Mouse (Mus musculus) liver, embryonic 16.5 days (tissue): ENCODE results near the gene Sgpp2. TPM values are rescaled to one million over a fixed set of nuclear protein-coding genes. Genes with fewer than 3 reads are reported as not detected.

Experiments
- ATAC-seq: fragments of 200-750 bp; cut with Nextera tagmentation; 2 replicates; pipeline ENCODE4 v1.8.0; 2017; ENCODE audit warnings: low read depth, mild to moderate bottlenecking, moderate number of reproducible peaks, moderate library complexity
- H3K27ac ChIP-seq: fragments of 300-500 bp; sonication (generic); 2 replicates; pipeline ENCODE4 v1.5.1; 2014; ENCODE audit warnings: mild to moderate bottlenecking, low read length
- H3K27me3 ChIP-seq: fragments of 300-500 bp; sonication (generic); 2 replicates; pipeline ENCODE4 v1.6.1; 2014; ENCODE audit warnings: low read depth, low read length, mixed read lengths; ENCODE audit not compliant: control insufficient read depth, insufficient read depth
- H3K36me3 ChIP-seq: fragments of 300-500 bp; sonication (generic); 2 replicates; pipeline ENCODE4 v1.6.1; 2014; ENCODE audit warnings: mild to moderate bottlenecking; ENCODE audit not compliant: control insufficient read depth, insufficient read depth
- H3K4me1 ChIP-seq: fragments of 300-500 bp; sonication (generic); 2 replicates; pipeline ENCODE4 v1.6.1; 2014; ENCODE audit warnings: low read depth, low read length, mixed read lengths; ENCODE audit not compliant: control insufficient read depth
- H3K4me2 ChIP-seq: fragments of 300-500 bp; sonication (generic); 2 replicates; pipeline ENCODE4 v1.6.1; 2014; ENCODE audit warnings: low read depth, low read length, mixed read lengths
- H3K4me3 ChIP-seq: fragments of 300-500 bp; sonication (generic); 2 replicates; pipeline ENCODE4 v1.5.1; 2014; ENCODE audit warnings: low read depth, mild to moderate bottlenecking, low read length
- H3K9ac ChIP-seq: fragments of 300-500 bp; sonication (generic); 2 replicates; pipeline ENCODE4 v1.6.1; 2014; ENCODE audit warnings: low read depth, low read length
- H3K9me3 ChIP-seq: fragments of 300-500 bp; sonication (generic); replicated peaks from 2 replicates; pipeline ENCODE4 v1.6.1; 2016; ENCODE audit warnings: low read length; ENCODE audit not compliant: control insufficient read depth
- WGBS: fragments of 180-500 bp; shearing (Covaris S2); extraction: QIAGEN DNeasy Blood & Tissue Kit; methylation state at CpG from one replicate; pipeline ENCODE4 v1.1.7; 2014; ENCODE audit not compliant: insufficient replicate concordance; 5-methylcytosine and 5-hydroxymethylcytosine counted together
- polyA plus RNA-seq: library from polyadenylated mRNA; unstranded; fragments of >200 nt; fragmentation: Nextera tagmentation; extraction: Ambion mirVana; gene quantifications from 2 replicates; pipeline ENCODE4 v1.2.1, GENCODE M21; 2015

Gene Sgpp2
- polyA plus RNA-seq, 1 experiment from 2014 or later, result 0.35 TPM

DNA sequence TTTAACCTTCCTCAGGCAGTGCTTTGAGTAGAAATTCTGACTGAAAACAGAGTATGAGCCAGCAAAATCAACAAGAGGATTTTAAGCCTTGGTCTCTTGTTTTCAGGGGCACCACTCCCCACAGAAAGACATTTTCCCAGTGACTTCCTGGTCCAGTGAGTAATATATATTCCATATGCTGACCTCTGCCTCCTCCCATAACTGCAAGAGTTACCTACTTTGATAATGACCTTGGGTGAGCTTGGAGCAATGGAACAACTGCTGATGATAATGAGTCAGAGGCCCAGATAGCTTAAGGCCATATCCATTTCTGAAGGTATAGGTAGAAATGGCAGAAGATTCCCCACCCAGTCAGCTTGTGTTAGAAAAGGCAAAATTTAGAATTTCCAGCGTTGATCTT, 43.1 kb downstream of the Sgpp2 start:
- Histone ChIP-seq H3K9ac (no peak overlapping the region), H3K4me2 (no peak overlapping the region), H3K27ac (no peak overlapping the region), H3K4me1 (no peaks in the 10 kb centered on the region), H3K4me3 (no peak overlapping the region), H3K27me3 (no peaks in the 10 kb centered on the region), H3K9me3 (no peaks in the 10 kb centered on the region), H3K36me3 (no peaks in the 10 kb centered on the region)
- WGBS, result 43% methylated on average over 1 of the region's 1 CpGs
- ATAC-seq, result no peak

GRCm38 (mm10) chr1:78355123-78355522, 45.0 kb downstream of the Sgpp2 start:
- no peaks in the 10 kb centered on the region for H3K27me3 ChIP-seq
- no peaks in the 10 kb centered on the region for H3K36me3 ChIP-seq
- no peak for ATAC-seq
- no peaks in the 10 kb centered on the region for H3K4me1 ChIP-seq
- H3K9me3 ChIP-seq, result no peaks in the 10 kb centered on the region
- no peak overlapping the region for H3K4me2 ChIP-seq
- no peak overlapping the region for H3K4me3 ChIP-seq
- 45% methylated on average over 4 of the region's 4 CpGs for WGBS
- H3K9ac ChIP-seq, result no peak overlapping the region
- H3K27ac ChIP-seq, result no peak overlapping the region

- WGBS, result 60% methylated on average over 4 of the region's 4 CpGs
- H3K4me2 ChIP-seq, result no peak overlapping the region
- H3K4me3 ChIP-seq, result no peak overlapping the region
- no peaks in the 10 kb centered on the region for H3K36me3 ChIP-seq
- H3K4me1 ChIP-seq, result no peaks in the 10 kb centered on the region
- no peak overlapping the region for H3K9ac ChIP-seq
- H3K9me3 ChIP-seq, result no peaks in the 10 kb centered on the region
- H3K27me3 ChIP-seq, result no peaks in the 10 kb centered on the region
- no peak overlapping the region for H3K27ac ChIP-seq
- no peak for ATAC-seq
Observed at GRCm38 (mm10) chr1:78357415-78357814, 47.3 kb downstream of the Sgpp2 start.

GRCm38 (mm10) chr1:78357868-78358267, 47.7 kb downstream of the Sgpp2 start:
- Histone ChIP-seq H3K9me3 (no peaks in the 10 kb centered on the region), H3K4me1 (no peaks in the 10 kb centered on the region), H3K4me2 (no peak overlapping the region), H3K27ac (no peak overlapping the region), H3K36me3 (no peaks in the 10 kb centered on the region), H3K27me3 (no peaks in the 10 kb centered on the region), H3K4me3 (no peak overlapping the region), H3K9ac (no peak overlapping the region)
- WGBS, result 39% methylated on average over 1 of the region's 1 CpGs
- no peak for ATAC-seq

DNA sequence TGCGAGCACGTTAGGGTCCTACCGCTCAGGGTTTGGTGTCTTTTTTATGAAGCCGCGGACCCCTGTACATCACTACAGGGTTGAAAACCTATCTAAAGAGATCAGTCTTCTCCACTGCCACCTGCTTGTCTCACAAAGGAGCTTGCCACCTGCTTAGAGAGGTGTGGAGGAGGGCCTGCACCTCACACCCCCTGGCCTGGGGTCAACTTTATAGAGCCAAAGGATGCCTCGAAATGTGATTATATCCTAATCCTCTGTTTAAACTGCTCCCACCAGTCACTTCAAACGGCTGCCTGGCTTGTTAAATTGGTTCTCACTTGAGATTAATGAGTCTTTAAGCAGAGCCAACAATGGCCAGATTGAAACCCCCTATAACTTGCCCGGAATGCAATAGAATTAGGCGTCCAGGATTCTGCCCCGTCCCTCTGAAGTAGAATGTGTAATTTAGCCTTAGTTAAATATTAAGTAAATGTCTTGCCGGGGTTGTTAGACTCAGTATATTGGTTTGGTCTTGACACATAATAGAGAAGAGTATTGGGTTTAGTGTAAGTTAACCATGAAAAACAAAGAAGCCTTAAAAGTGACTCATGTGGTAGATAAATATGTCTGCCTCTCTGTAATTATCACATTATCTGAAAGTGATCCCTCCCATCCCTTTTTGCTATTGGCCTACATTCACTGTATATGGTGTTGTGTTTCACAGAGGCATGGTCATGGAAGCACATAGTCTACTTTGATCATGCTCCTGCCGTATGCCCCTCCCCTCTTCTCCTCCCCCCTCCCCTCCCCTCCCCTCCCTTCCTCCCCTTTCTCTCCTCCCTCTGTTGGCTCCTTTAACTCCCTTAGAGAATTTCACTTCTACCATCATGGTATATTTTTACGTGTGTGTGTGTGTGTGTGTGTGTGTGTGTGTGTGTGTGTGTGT, 54.1 kb downstream of the Sgpp2 start:
- no peaks in the 10 kb centered on the region for H3K36me3 ChIP-seq
- H3K27me3 ChIP-seq, result no peaks in the 10 kb centered on the region
- H3K27ac ChIP-seq, result no peak overlapping the region
- WGBS, result 59% methylated on average over 13 of the region's 13 CpGs
- no peaks in the 10 kb centered on the region for H3K9me3 ChIP-seq
- H3K4me2 ChIP-seq, result no peak overlapping the region
- no peak overlapping the region for H3K9ac ChIP-seq
- ATAC-seq, result no peak
- no peak overlapping the region for H3K4me3 ChIP-seq
- no peaks in the 10 kb centered on the region for H3K4me1 ChIP-seq

- H3K4me1 ChIP-seq, result no peaks in the 10 kb centered on the region
- no peak overlapping the region for H3K9ac ChIP-seq
- H3K27ac ChIP-seq, result no peak overlapping the region
- no peaks in the 10 kb centered on the region for H3K9me3 ChIP-seq
- no peak for ATAC-seq
- no peaks in the 10 kb centered on the region for H3K36me3 ChIP-seq
- WGBS, result 50% methylated on average over 5 of the region's 5 CpGs
- H3K27me3 ChIP-seq, result no peaks in the 10 kb centered on the region
- no peak overlapping the region for H3K4me3 ChIP-seq
- H3K4me2 ChIP-seq, result no peak overlapping the region
Observed at GRCm38 (mm10) chr1:78367806-78368205, 57.7 kb downstream of the Sgpp2 start.

GRCm38 (mm10) chr1:78370121-78370520, 60.0 kb downstream of the Sgpp2 start:
- H3K4me3 ChIP-seq, result no peak overlapping the region
- no peak for ATAC-seq
- no peaks in the 10 kb centered on the region for H3K27me3 ChIP-seq

DNA sequence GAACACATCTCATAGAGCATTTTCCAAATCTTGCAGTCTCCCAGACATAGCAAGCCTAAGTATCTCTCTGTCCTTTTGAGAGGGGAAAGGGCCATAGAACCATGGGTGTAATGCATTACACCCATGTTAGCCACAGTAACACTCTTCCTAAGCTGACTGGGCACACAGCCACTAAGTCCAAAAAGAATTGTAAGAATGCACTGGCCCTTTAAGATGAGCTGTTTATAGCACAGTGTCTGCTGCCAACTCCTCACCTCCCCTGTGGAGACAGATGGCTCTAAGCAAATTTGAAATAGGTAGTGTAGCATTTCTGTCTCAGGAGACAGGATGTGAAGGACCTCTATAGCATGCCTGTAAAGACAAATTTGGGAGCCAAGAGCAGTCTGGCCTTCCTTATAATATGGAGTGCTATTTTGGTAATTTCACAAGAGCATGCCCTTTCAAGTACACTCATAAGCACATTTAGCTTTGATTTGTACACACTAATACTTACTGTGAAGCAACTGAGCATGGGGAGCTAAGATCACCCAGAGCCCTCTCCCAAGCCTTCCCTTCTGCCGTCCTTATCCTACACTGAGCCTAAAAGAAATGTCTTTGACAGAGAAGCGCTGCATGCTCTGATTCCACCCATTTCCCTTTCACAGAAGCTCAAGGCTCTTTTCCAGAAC, 61.6 kb downstream of the Sgpp2 start:
- Histone ChIP-seq H3K4me2 (no peak overlapping the region), H3K9ac (no peak overlapping the region), H3K27ac (no peak overlapping the region), H3K4me1 (no peaks in the 10 kb centered on the region), H3K4me3 (no peak overlapping the region), H3K27me3 (no peaks in the 10 kb centered on the region), H3K36me3 (no peaks in the 10 kb centered on the region), H3K9me3 (no peaks in the 10 kb centered on the region)
- ATAC-seq, result no peak
- 69% methylated on average over 2 of the region's 2 CpGs for WGBS

More at GRCm38 (mm10) chr1:78370121-78370520, 60.0 kb downstream of the Sgpp2 start:
- H3K9me3 ChIP-seq, result no peaks in the 10 kb centered on the region
- no peak overlapping the region for H3K4me2 ChIP-seq
- H3K9ac ChIP-seq, result no peak overlapping the region
- H3K4me1 ChIP-seq, result no peaks in the 10 kb centered on the region
- H3K36me3 ChIP-seq, result no peaks in the 10 kb centered on the region
- 28% methylated on average over 6 of the region's 6 CpGs for WGBS
- H3K27ac ChIP-seq, result no peak overlapping the region

- ATAC-seq, result no peak
- Histone ChIP-seq H3K4me3 (no peak overlapping the region), H3K27me3 (no peaks in the 10 kb centered on the region), H3K4me1 (no peaks in the 10 kb centered on the region), H3K9ac (no peak overlapping the region), H3K4me2 (no peak overlapping the region), H3K9me3 (no peaks in the 10 kb centered on the region), H3K27ac (no peak overlapping the region), H3K36me3 (no peaks in the 10 kb centered on the region)
- 72% methylated on average over 9 of the region's 9 CpGs for WGBS
Observed at GRCm38 (mm10) chr1:78372316-78372715, 62.2 kb downstream of the Sgpp2 start.
